Mouse (Mus musculus): ENCODE results near the gene Zfp398. TPM values are rescaled to one million over a fixed set of nuclear protein-coding genes. Genes with fewer than 3 reads are reported as not detected.

The Zfp398 gene
- total and polyA plus RNA-seq, 3 experiments = 1.5 to 4.6 (median 2.2) TPM

GRCm38 (mm10) chr6:47821776-47822175 lies 13.7 kb upstream of the Zfp398 start:
- no peak overlapping the region for H3K4me3 ChIP-seq (replicated peaks in 1 of 3; ENCODE audit: low read depth in 2 of 3, low read length in 2 of 3, poor library complexity in 1 of 3)
- H3K4me1 ChIP-seq (ENCODE audit: control insufficient read depth in 1 of 2, insufficient read depth in 2 of 2) = no peaks in the 10 kb centered on the region
- H3K4me2 ChIP-seq (ENCODE audit: insufficient read depth, low read depth, poor library complexity, severe bottlenecking) = no peak overlapping the region
- peaks cover 0 to 5% of the 10 kb centered on the region in 2 experiments for H3K36me3 ChIP-seq (replicated peaks in 1 of 2; ENCODE audit: control insufficient read depth in 1 of 2, insufficient read depth in 1 of 2, low read length in 1 of 2)
- H3K27me3 ChIP-seq (replicated peaks) = no peaks in the 10 kb centered on the region
- H3K79me2 ChIP-seq (replicated peaks; ENCODE audit: control insufficient read depth, extremely low read depth, insufficient read depth, poor library complexity, severe bottlenecking) = no peaks in the 10 kb centered on the region
- no peak for TF ChIP-seq USF2 (conservative IDR thresholded peaks at IDR 0.05; ENCODE audit: low read depth, low read length)
- TF ChIP-seq SIN3A (IDR thresholded peaks at IDR 0.05; ENCODE audit: low read length) = no peak
- TF ChIP-seq E2F4 (IDR thresholded peaks at IDR 0.05; ENCODE audit: insufficient replicate concordance, low read depth, low read length) = no peak
- no peak for TF ChIP-seq MXI1 (IDR thresholded peaks at IDR 0.05; ENCODE audit: low read depth, low read length)
- TF ChIP-seq RCOR1 (conservative IDR thresholded peaks at IDR 0.05; ENCODE audit: low read depth, low read length) = no peak
- TF ChIP-seq JUN (IDR thresholded peaks at IDR 0.05; ENCODE audit: insufficient read depth, low read depth, low read length) = no peak
- TF ChIP-seq KAT2A (IDR thresholded peaks at IDR 0.05; ENCODE audit: insufficient replicate concordance, low read length) = no peak
- no peak for TF ChIP-seq BHLHE40 (IDR thresholded peaks at IDR 0.05; ENCODE audit: low read depth, low read length)
- no peak for DNase-seq (ENCODE audit: extremely low read depth)
- H3K27ac ChIP-seq (ENCODE audit: insufficient read depth, low read depth) = no peak overlapping the region
- dilution Hi-C loops (cut with MboI; ENCODE audit: extremely low pct_ligation_motif_present, extremely low pct_unique_long_range_greater_than_20kb, low sequenced_read_pairs) (no loop called here), in situ Hi-C loops (cut with MboI; ENCODE audit: low pct_ligation_motif_present, low pct_unique_long_range_greater_than_20kb, low sequenced_read_pairs) (no loop called here)
- no peak overlapping the region for H3K9ac ChIP-seq (ENCODE audit: insufficient read depth, low read depth)
- H3K9me3 ChIP-seq (replicated peaks; ENCODE audit: low read length) = no peaks in the 10 kb centered on the region

GRCm38 (mm10) chr6:47824241-47824640 lies 11.2 kb upstream of the Zfp398 start:
- no peak overlapping the region for H3K9ac ChIP-seq (ENCODE audit: insufficient read depth, low read depth)
- peaks cover 0 to 5% of the 10 kb centered on the region in 2 experiments for H3K36me3 ChIP-seq (replicated peaks in 1 of 2; ENCODE audit: control insufficient read depth in 1 of 2, insufficient read depth in 1 of 2, low read length in 1 of 2)
- no peaks in the 10 kb centered on the region for H3K79me2 ChIP-seq (replicated peaks; ENCODE audit: control insufficient read depth, extremely low read depth, insufficient read depth, poor library complexity, severe bottlenecking)
- H3K27ac ChIP-seq (ENCODE audit: insufficient read depth, low read depth) = no peak overlapping the region
- H3K9me3 ChIP-seq (replicated peaks; ENCODE audit: low read length) = no peaks in the 10 kb centered on the region
- in situ Hi-C loops (cut with MboI; ENCODE audit: low pct_ligation_motif_present, low pct_unique_long_range_greater_than_20kb, low sequenced_read_pairs) = no loop called here
- dilution Hi-C loops (cut with MboI; ENCODE audit: extremely low pct_ligation_motif_present, extremely low pct_unique_long_range_greater_than_20kb, low sequenced_read_pairs) = no loop called here
- peaks cover 0 to 2% of the 10 kb centered on the region in 2 experiments; a peak in 1 of 4 replicates for H3K4me1 ChIP-seq (ENCODE audit: control insufficient read depth in 1 of 2, insufficient read depth in 2 of 2)
- no peak overlapping the region for H3K4me3 ChIP-seq (replicated peaks in 1 of 3; ENCODE audit: low read depth in 2 of 3, low read length in 2 of 3, poor library complexity in 1 of 3)
- no peak overlapping the region for H3K4me2 ChIP-seq (ENCODE audit: insufficient read depth, low read depth, poor library complexity, severe bottlenecking)
- DNase-seq (ENCODE audit: extremely low read depth) = no peak
- no peak for TF ChIP-seq E2F4 (IDR thresholded peaks at IDR 0.05; ENCODE audit: insufficient replicate concordance, low read depth, low read length)
- no peak for TF ChIP-seq PAX5 (IDR thresholded peaks at IDR 0.05; ENCODE audit: low read length)
- no peak for TF ChIP-seq ZNF384 (IDR thresholded peaks at IDR 0.05; ENCODE audit: low read depth, low read length)
- TF ChIP-seq CHD2 (IDR thresholded peaks at IDR 0.05; ENCODE audit: low read length) = no peak
- no peak for TF ChIP-seq ZMIZ1 (IDR thresholded peaks at IDR 0.05; ENCODE audit: low read depth, low read length)
- TF ChIP-seq JUND (conservative IDR thresholded peaks at IDR 0.05; ENCODE audit: low read depth, low read length) = no peak
- TF ChIP-seq NELFE (IDR thresholded peaks at IDR 0.05; ENCODE audit: low read depth, low read length) = no peak
- TF ChIP-seq RAD21 (IDR thresholded peaks at IDR 0.05; ENCODE audit: low read depth, low read length) = no peak
- TF ChIP-seq MYC (IDR thresholded peaks at IDR 0.05; ENCODE audit: low read depth, low read length) = no peak
- no peak for TF ChIP-seq ZKSCAN1 (IDR thresholded peaks at IDR 0.05; ENCODE audit: borderline replicate concordance, low read depth, low read length)
- no peaks in the 10 kb centered on the region for H3K27me3 ChIP-seq (replicated peaks)

All from CH12.LX (cell line).